Mouse (Mus musculus) inflammation-experienced regulatory T-cells (primary cell): Measurements from ENCODE around the gene Pkd1l1. TPM values are rescaled to one million over a fixed set of nuclear protein-coding genes. Genes with fewer than 3 reads are reported as not detected.

Experiments used
- polyA plus RNA-seq, 2 experiments: library from polyadenylated mRNA; unstranded; fragments of 100-300 nt; shearing (Covaris generic); gene quantifications; one replicate each; pipeline ENCODE4 v1.2.1; 2017

The Pkd1l1 gene
- polyA plus RNA-seq, result 1 to 10 TPM in 1 of 2 experiments, under 1 TPM in 1; 0.12 to 1.7 TPM

GRCm38 (mm10) chr11:8973166-8973565 lies at the start of gene Pkd1l1:
TSS of gene Pkd1l1 (minus strand) at chr11:8973266.

GRCm38 (mm10) chr11:9010853-9011339 lies 37.8 kb upstream of the Pkd1l1 start, which contains the start of gene Hus1:
TSS of gene Hus1 (minus strand) at chr11:9011191.

Other genes with a start within 250 kb of the Pkd1l1 start
- 10 to 100 TPM; 10.5 to 14.9 TPM for gene Hus1, start 37.9 kb upstream of the Pkd1l1 start, polyA plus RNA-seq
- under 1 TPM; 0.11 to 0.27 TPM for gene Gm11992, start 75.3 kb upstream of the Pkd1l1 start, polyA plus RNA-seq
- not detected for gene Sun3, start 75.7 kb upstream of the Pkd1l1 start, polyA plus RNA-seq
- under 1 TPM in 1 of 2 experiments, not detected in 1; 0.86 TPM for gene Upp1, start 144.8 kb upstream of the Pkd1l1 start, polyA plus RNA-seq
- gene Abca13, start 218.7 kb upstream of the Pkd1l1 start, polyA plus RNA-seq, result 1 to 10 TPM in 1 of 2 experiments, under 1 TPM in 1; 0.14 to 1.1 TPM